Mouse (Mus musculus) CD4-positive, CD25-positive, alpha-beta regulatory T cell (primary cell): ENCODE results near the gene Tbc1d7. TPM values are rescaled to one million over a fixed set of nuclear protein-coding genes. Genes with fewer than 3 reads are reported as not detected.

Experiments
- polyA plus RNA-seq: library from polyadenylated mRNA; unstranded; fragments of 100-300 nt; shearing (Covaris generic); gene quantifications from one replicate; pipeline ENCODE4 v1.2.1, GENCODE M21; 2017

The Tbc1d7 gene
- polyA plus RNA-seq = 10.0 TPM

GRCm38 (mm10) chr13:43171020-43171710 lies at the start of gene Tbc1d7:
TSS of gene Tbc1d7 (minus strand) at chr13:43171501.

Other genes with a start within 250 kb of the Tbc1d7 start
- gene Gfod1, start 132.7 kb upstream of the Tbc1d7 start, polyA plus RNA-seq = 4.4 TPM
- 29.0 TPM for gene Sirt5, start 194.0 kb upstream of the Tbc1d7 start, polyA plus RNA-seq
- gene Nol7, start 226.9 kb upstream of the Tbc1d7 start, polyA plus RNA-seq = 212 TPM